In genomic region chr4:106560213-106560845, GRCm38 (mm10) we compare ENCODE assay signal across 8 mouse cellular contexts. TPM values are rescaled to one million over a fixed set of nuclear protein-coding genes. Genes with fewer than 3 reads are reported as not detected.
DNase-seq lines count a peak whose midpoint lies in the region; ATAC-seq and TF ChIP-seq lines count a peak whose summit lies in the region.

No protein-coding gene starts in this region.

- no peaks in the 10 kb centered on the region; the same call in none of the 2 replicates for H3K4me1 ChIP-seq in spleen, adult 2 months (ENCODE audit: control insufficient read depth, insufficient read depth, insufficient read length)
- peaks cover 44% of the 10 kb centered on the region for H3K4me1 ChIP-seq in embryonic facial prominence, embryonic 10.5 days
- peaks cover 30% of the 10 kb centered on the region for H3K4me1 ChIP-seq in liver, embryonic 16.5 days (ENCODE audit: control insufficient read depth, low read depth, low read length)

- TF ChIP-seq CTCF in spleen, adult 2 months (IDR thresholded peaks at IDR 0.05; ENCODE audit: extremely low read depth, insufficient read depth, insufficient read length, insufficient replicate concordance), result no peak

- H3K4me2 ChIP-seq in liver, embryonic 16.5 days (ENCODE audit: low read depth, low read length), result peak overlapping the region; percentile 95

- no peaks in the 10 kb centered on the region for H3K9me3 ChIP-seq in embryonic facial prominence, embryonic 10.5 days
- H3K9me3 ChIP-seq in liver, embryonic 16.5 days (replicated peaks; ENCODE audit: control insufficient read depth, low read length), result no peaks in the 10 kb centered on the region

- 10% methylated on average over 20 of the region's 20 CpGs for WGBS in spleen, adult 2 months
- under 1% methylated on average over 20 of the region's 20 CpGs for WGBS in embryonic facial prominence, embryonic 10.5 days
- WGBS in liver, embryonic 16.5 days (ENCODE audit: insufficient replicate concordance), result 5% methylated on average over 18 of the region's 20 CpGs

- no peaks in the 10 kb centered on the region for H3K27me3 ChIP-seq in spleen, adult 2 months (ENCODE audit: control insufficient read depth, insufficient read depth, low read length)
- H3K27me3 ChIP-seq in embryonic facial prominence, embryonic 10.5 days (replicated peaks; ENCODE audit: low read depth, poor library complexity, severe bottlenecking), result peaks cover 4% of the 10 kb centered on the region; the same call in 1 of the 2 replicates
- H3K27me3 ChIP-seq in liver, embryonic 16.5 days (ENCODE audit: control insufficient read depth, insufficient read depth, low read depth, low read length), result no peaks in the 10 kb centered on the region

- peak; percentile 54 for ATAC-seq in inflammation-experienced regulatory T-cells, adult 6 months
- ATAC-seq in liver, embryonic 16.5 days (ENCODE audit: low read depth), result peak; percentile 67
- ATAC-seq in monocyte, adult 5-6 weeks (replicated peaks; ENCODE audit: insufficient number of reproducible peaks, low FRiP score, low TSS enrichment, poor library complexity, severe bottlenecking), result no peak

- no peak for DNase-seq in spleen, adult 2 months (ENCODE audit: low read depth in 1 of 2, low spot score in 2 of 2)
- no peak for DNase-seq in spleen, postnatal 10 days (ENCODE audit: low spot score in 2 of 2)
- peak; percentile 55 for DNase-seq in embryonic facial prominence, embryonic 10.5 days (ENCODE audit: low spot score)
- no peak for DNase-seq in urinary bladder, postnatal 10 days (ENCODE audit: low spot score)
- no peak for DNase-seq in ovary, postnatal 36 days (ENCODE audit: low spot score)

- peak overlapping the region; percentile 62 for H3K4me3 ChIP-seq in spleen, adult 2 months (ENCODE audit: extremely low read depth, insufficient read depth, insufficient read length)
- peak overlapping the region; percentile 99 for H3K4me3 ChIP-seq in embryonic facial prominence, embryonic 10.5 days
- H3K4me3 ChIP-seq in liver, embryonic 16.5 days (ENCODE audit: low read depth, low read length), result peak overlapping the region; percentile 85

- TF ChIP-seq POLR2A in spleen, adult 2 months (IDR thresholded peaks at IDR 0.05; ENCODE audit: low read depth, low read length), result no peak

- H3K27ac ChIP-seq in spleen, adult 2 months (ENCODE audit: insufficient read depth, low read length), result no peak overlapping the region
- H3K27ac ChIP-seq in embryonic facial prominence, embryonic 10.5 days (replicated peaks), result peak overlapping the region; percentile 97
- H3K27ac ChIP-seq in liver, embryonic 16.5 days (ENCODE audit: low read length), result peak overlapping the region; percentile 86

- H3K36me3 ChIP-seq in spleen, adult 2 months (ENCODE audit: control insufficient read depth, insufficient read depth, low read length), result no peaks in the 10 kb centered on the region
- H3K36me3 ChIP-seq in embryonic facial prominence, embryonic 10.5 days (replicated peaks), result peaks cover 27% of the 10 kb centered on the region
- peaks cover 7% of the 10 kb centered on the region for H3K36me3 ChIP-seq in liver, embryonic 16.5 days (ENCODE audit: control insufficient read depth, insufficient read depth)

- peak overlapping the region; percentile 68 for H3K9ac ChIP-seq in liver, embryonic 16.5 days (ENCODE audit: low read depth, low read length)

RNA-seq across cellular contexts. Expression of gene Dhcr24, which starts 0.5 kb away (rescaled TPM):
- 22.7 and 31.7 TPM in 2 replicates for polyA plus RNA-seq in spleen, adult 2 months (2012; rRNA removed)
- polyA plus RNA-seq in embryonic facial prominence, embryonic 10.5 days (2016; fragmentation: Nextera tagmentation; extraction: Ambion mirVana), result 10.2 TPM in 2 replicates
- polyA plus RNA-seq in inflammation-experienced regulatory T-cells, adult 6 months (2017; shearing (Covaris generic)), result 1 to 10 TPM; 2.3 to 6.0 (median 4.0) TPM
- 7.7 and 8.1 TPM in 2 replicates for polyA plus RNA-seq in liver, embryonic 16.5 days (2015; fragmentation: Nextera tagmentation; extraction: Ambion mirVana)
- total RNA-seq in monocyte, adult 5-6 weeks (2017), result 2.5 to 7.5 TPM (median 3.2 TPM) in 3 replicates

RNA-seq across cellular contexts. Expression of gene Lexm, which starts 56.7 kb away (rescaled TPM):
- polyA plus RNA-seq in spleen, adult 2 months (2012; rRNA removed), result not detected in 2 replicates
- polyA plus RNA-seq in embryonic facial prominence, embryonic 10.5 days (2016; fragmentation: Nextera tagmentation; extraction: Ambion mirVana), result 0.52 TPM in 1 of 2 replicates, not detected in the other
- under 1 TPM in 1 of 3 experiments, not detected in 2; 0.82 TPM for polyA plus RNA-seq in inflammation-experienced regulatory T-cells, adult 6 months (2017; shearing (Covaris generic))
- not detected in 2 replicates for polyA plus RNA-seq in liver, embryonic 16.5 days (2015; fragmentation: Nextera tagmentation; extraction: Ambion mirVana)
- not detected in 3 replicates for total RNA-seq in monocyte, adult 5-6 weeks (2017)
